Mouse (Mus musculus) hindbrain, embryonic 10.5 days (tissue): Measurements from ENCODE around the gene Ikzf4. TPM values are rescaled to one million over a fixed set of nuclear protein-coding genes. Genes with fewer than 3 reads are reported as not detected.
A peak's percentile ranks its signal among the peaks of the same experiment; 100 is the strongest.
"Not testable (repeated sequence)": the region's sequence is repeated elsewhere in the genome, so short reads cannot be mapped to it uniquely, and the experiment has no call there.

Experiments
- DNase-seq: peaks from one replicate; pipeline ENCODE4 v3.0.0-alpha.2; 2017; ENCODE audit warnings: low spot score
- H3K27ac ChIP-seq: fragments of 300-500 bp; sonication (generic); 2 replicates; pipeline ENCODE4 v1.5.1; 2016; ENCODE audit warnings: mild to moderate bottlenecking, moderate library complexity
- H3K27me3 ChIP-seq: fragments of 300-500 bp; sonication (generic); 2 replicates; pipeline ENCODE4 v1.6.1; 2016; ENCODE audit warnings: mild to moderate bottlenecking; ENCODE audit not compliant: poor library complexity, insufficient read depth, severe bottlenecking
- H3K36me3 ChIP-seq: fragments of 300-500 bp; sonication (generic); 2 replicates; pipeline ENCODE4 v1.6.1; 2016; ENCODE audit warnings: mild to moderate bottlenecking, moderate library complexity
- H3K4me1 ChIP-seq: fragments of 300-500 bp; sonication (generic); replicated peaks from 2 replicates; pipeline ENCODE4 v1.6.1; 2016; ENCODE audit warnings: mild to moderate bottlenecking
- H3K4me3 ChIP-seq: fragments of 300-500 bp; sonication (generic); 2 replicates; pipeline ENCODE4 v1.5.1; 2016; ENCODE audit warnings: mild to moderate bottlenecking, moderate library complexity
- H3K9me3 ChIP-seq: fragments of 300-500 bp; sonication (generic); 2 replicates; pipeline ENCODE4 v1.6.1; 2016; ENCODE audit warnings: mild to moderate bottlenecking, moderate library complexity
- WGBS: fragments of 180-500 bp; shearing (Covaris S2); methylation state at CpG from one replicate; pipeline ENCODE4 v1.1.7; 2016; 5-methylcytosine and 5-hydroxymethylcytosine counted together
- polyA plus RNA-seq: library from polyadenylated mRNA; unstranded; fragments of >200 nt; fragmentation: Nextera tagmentation; extraction: Ambion mirVana; gene quantifications from 2 replicates; pipeline ENCODE4 v1.2.1, GENCODE M21; 2016

Ikzf4 gene
- polyA plus RNA-seq, 1 experiment from 2014 or later: 3.5 TPM

DNA sequence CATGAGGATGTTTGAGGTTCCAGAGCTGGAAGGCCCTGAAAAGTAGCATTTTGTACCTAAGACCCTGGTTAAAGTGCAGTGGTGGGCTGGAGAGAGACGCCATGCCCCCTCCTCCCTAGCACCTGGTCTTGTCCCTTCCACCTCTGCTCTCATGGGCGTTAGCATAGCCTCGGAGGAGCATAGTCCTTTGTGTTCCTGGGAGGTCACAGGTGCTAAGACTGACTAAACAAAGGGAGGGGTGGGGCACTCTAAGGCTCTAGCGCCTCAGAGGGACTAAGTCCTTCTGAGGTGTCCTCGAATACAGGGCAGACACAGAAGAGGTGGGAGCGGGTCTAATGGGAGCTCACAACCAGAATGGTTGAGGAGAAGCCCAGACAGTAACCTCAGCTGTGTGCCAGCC is 14.2 kb downstream of the Ikzf4 start:
- WGBS: 21% methylated on average over 6 of the region's 6 CpGs

GRCm38 (mm10) chr10:128630306-128630705 is 15.5 kb downstream of the Ikzf4 start:
- not testable (repeated sequence) for H3K27me3 ChIP-seq, DNase-seq, H3K27ac ChIP-seq, H3K9me3 ChIP-seq, H3K4me3 ChIP-seq
- WGBS: 81% methylated on average over 5 of the region's 5 CpGs
- Histone ChIP-seq H3K36me3 (peaks cover 19% of the 10 kb centered on the region), H3K4me1 (peaks cover 13% of the 10 kb centered on the region)

More for the DNA sequence above, 14.2 kb downstream of the Ikzf4 start:
- DNase-seq: no peak
- H3K4me1 ChIP-seq: peaks cover 12% of the 10 kb centered on the region
- H3K36me3 ChIP-seq: peaks cover 30% of the 10 kb centered on the region
- no peaks in the 10 kb centered on the region for H3K27me3 ChIP-seq
- no peak overlapping the region for H3K27ac ChIP-seq
- H3K4me3 ChIP-seq: no peak overlapping the region
- no peaks in the 10 kb centered on the region for H3K9me3 ChIP-seq

DNA sequence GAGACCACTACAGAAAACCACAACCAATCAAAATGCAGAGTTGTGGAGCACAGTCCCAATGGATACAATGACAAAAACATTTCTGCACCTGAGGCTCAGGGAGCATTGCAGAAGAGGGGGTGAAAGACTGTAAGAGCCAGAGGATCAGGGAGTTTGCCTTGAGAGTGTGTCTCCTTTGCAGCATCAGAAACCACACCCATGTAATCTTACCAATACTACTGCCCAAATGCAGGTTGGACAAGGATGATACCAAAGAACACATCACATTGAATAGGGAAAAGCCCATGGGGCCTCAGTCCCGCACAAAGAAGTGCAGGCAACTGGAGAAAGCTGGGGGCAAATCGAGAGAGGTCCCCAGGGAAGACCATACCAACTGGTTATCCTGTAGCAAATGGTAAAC is 16.0 kb downstream of the Ikzf4 start:
- Histone ChIP-seq H3K36me3 (peaks cover 19% of the 10 kb centered on the region), H3K9me3 (no peaks in the 10 kb centered on the region), H3K4me1 (peaks cover 17% of the 10 kb centered on the region), H3K27me3 (no peaks in the 10 kb centered on the region), H3K4me3 (no peak overlapping the region), H3K27ac (no peak overlapping the region)
- 78% methylated on average over 2 of the region's 2 CpGs for WGBS
- no peak for DNase-seq

DNA sequence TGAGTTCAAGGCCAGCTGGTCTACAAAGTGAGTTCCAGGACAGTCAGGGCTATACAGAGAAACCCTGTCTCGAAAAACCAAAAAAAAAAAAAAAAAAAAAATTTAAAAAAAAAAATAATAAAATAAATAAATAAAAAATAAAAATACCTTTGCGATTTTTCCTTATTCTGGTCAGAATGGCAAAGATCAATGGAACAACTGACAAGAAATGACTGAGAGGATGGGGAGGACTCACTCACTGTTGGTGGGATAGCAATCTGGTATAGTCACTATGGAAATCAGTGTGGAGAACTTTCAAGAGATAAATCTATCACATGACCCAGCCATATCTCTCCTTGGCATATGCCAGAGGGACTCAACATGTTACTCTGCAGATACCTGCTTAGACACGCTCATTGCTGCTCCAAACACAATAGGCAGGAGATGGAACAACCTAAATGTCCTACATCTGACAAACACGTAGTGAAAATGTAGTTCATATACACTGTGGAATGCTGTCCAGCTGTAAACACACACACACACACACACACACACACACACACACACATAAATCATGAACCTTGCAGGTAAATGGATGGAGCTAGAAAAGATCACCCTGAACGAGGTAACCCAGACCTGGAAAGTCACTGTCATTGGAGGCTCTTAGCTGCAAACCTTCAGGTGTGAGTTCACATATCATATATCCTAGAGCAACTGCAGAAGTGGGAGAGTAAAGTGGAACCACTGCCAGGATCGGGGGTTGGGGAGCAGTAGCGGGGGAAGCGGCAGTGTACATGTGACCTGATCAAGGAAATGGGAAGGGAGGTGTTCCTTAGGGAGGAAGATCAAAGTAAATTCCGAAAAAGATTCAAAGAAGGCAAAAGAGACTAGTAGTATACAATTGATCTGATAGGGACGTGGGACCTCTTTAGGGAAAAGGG is 18.1 kb downstream of the Ikzf4 start:
- Histone ChIP-seq H3K27me3 (no peaks in the 10 kb centered on the region), H3K27ac (no peak overlapping the region), H3K4me1 (peaks cover 11% of the 10 kb centered on the region), H3K36me3 (peaks cover 29% of the 10 kb centered on the region), H3K9me3 (no peaks in the 10 kb centered on the region), H3K4me3 (no peak overlapping the region)
- no peak for DNase-seq
- 88% methylated on average over 10 of the region's 10 CpGs for WGBS

DNA sequence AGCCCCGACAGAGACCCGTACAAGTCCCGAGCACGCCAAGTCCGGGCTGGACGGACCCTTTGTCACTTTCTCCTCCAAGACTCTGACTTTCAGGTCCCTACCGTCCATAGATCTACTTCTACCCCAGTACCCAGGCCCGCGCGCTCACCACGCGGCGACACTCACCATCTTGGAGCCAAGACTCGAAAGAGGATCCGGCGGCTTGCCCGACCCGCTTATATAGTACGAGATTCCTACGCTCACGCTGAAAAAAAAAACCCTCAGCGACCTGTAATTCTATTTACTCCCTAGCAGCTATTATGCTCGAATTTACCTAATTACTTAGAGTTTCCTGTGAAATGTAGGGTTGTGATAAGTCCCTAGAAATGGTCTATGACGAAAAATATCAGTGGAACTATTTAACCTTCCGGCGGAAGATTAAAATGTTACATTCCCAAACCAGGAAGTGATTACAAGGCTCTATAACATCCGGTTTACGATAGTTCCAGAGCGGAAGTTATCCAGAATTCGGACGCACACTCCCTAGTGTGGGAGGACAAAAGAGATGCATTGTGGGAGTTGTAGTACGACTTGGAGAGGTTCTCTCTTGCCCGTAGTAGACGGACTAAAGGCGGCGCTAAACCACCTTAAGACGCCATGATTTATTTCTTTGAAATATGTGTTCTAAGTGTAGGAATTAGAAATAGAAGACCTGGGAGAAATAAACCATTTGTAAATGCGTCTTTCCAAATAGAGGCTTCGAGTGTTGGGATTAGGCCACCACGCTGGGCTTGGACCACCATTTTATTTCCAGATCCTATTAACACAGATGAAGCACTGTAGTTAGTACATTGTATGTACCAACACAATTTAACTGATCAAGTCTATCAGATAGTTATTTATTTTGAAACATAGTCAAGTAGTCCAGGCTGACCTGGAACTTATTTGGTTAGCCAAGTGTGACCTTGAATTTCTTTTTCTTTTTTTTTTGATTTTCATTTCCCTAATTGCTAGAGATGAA is 19.2 kb downstream of the Ikzf4 start, which contains the start of gene Rps26:
Gene Rps26 (minus strand): TSS at position 437 of the 1,000 bp plus-strand sequence.
- H3K9me3 ChIP-seq: no peaks in the 10 kb centered on the region
- H3K36me3 ChIP-seq: peaks cover 34% of the 10 kb centered on the region
- under 1% methylated on average over 40 of the region's 40 CpGs for WGBS
- H3K27ac ChIP-seq: peak within 1 kb of the TSS; percentile 96
- no peaks in the 10 kb centered on the region for H3K27me3 ChIP-seq
- peak; percentile 84 for DNase-seq
- peaks cover 8% of the 10 kb centered on the region for H3K4me1 ChIP-seq
- H3K4me3 ChIP-seq: peak within 1 kb of the TSS; percentile 94

DNA sequence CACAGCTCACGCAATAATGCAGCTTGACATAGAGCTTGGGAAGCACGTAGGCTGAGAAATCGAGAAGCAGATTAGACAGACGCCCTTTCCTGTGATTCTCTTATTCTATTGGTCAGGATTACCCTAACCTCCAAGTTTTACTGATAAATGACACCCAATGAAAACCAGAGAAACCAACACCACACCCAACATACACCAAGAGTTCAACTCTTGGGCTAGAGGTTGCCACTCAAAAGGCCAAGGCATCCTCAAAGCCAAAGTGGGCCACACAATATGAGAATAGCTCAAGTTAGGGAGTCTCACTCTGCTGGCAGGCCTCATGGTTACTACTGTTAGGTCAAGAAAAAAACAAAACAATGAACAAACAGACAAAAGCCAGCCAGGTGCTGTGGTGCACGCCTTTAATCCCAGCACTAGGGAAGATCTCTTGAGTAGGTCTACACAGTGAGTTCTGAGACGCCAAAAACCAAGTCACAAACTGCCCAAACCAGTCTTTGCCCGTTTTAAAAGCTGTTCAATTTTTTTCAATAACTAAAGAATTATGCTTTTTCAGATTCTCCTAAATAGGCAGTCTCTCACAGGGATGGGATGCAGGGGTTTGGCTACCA is 20.4 kb downstream of the Ikzf4 start:
- no peak for DNase-seq
- WGBS: 52% methylated on average over 7 of the region's 7 CpGs
- Histone ChIP-seq H3K27ac (peak overlapping the region; percentile 96), H3K4me1 (peaks cover 8% of the 10 kb centered on the region), H3K9me3 (no peaks in the 10 kb centered on the region), H3K4me3 (peak overlapping the region; percentile 94), H3K27me3 (no peaks in the 10 kb centered on the region), H3K36me3 (peaks cover 34% of the 10 kb centered on the region)

GRCm38 (mm10) chr10:128623106-128623613 is 22.6 kb downstream of the Ikzf4 start:
- H3K9me3 ChIP-seq, DNase-seq, H3K4me1 ChIP-seq, H3K27ac ChIP-seq, H3K4me3 ChIP-seq, H3K27me3 ChIP-seq: not testable (repeated sequence)
- H3K36me3 ChIP-seq: peaks cover 34% of the 10 kb centered on the region
- 86% methylated on average over 4 of the region's 4 CpGs for WGBS

- H3K27me3 ChIP-seq: no peaks in the 10 kb centered on the region
- H3K4me3 ChIP-seq: no peak overlapping the region
- H3K9me3 ChIP-seq: no peaks in the 10 kb centered on the region
- no peak overlapping the region for H3K27ac ChIP-seq
- WGBS: 82% methylated on average over 4 of the region's 4 CpGs
- DNase-seq: no peak
- H3K4me1 ChIP-seq: peaks cover 8% of the 10 kb centered on the region
- H3K36me3 ChIP-seq: peaks cover 34% of the 10 kb centered on the region
These were observed 23.1 kb downstream of the Ikzf4 start for GRCm38 (mm10) chr10:128622702-128623101.

- Histone ChIP-seq H3K4me3 (no peak overlapping the region), H3K4me1 (peaks cover 8% of the 10 kb centered on the region), H3K27me3 (no peaks in the 10 kb centered on the region), H3K27ac (no peak overlapping the region), H3K9me3 (no peaks in the 10 kb centered on the region), H3K36me3 (peaks cover 34% of the 10 kb centered on the region)
- WGBS: 80% methylated on average over 3 of the region's 3 CpGs
- no peak for DNase-seq
These were observed 23.7 kb downstream of the Ikzf4 start for GRCm38 (mm10) chr10:128621986-128622520.

- Histone ChIP-seq H3K4me3 (no peak overlapping the region), H3K27me3 (no peaks in the 10 kb centered on the region), H3K9me3 (no peaks in the 10 kb centered on the region), H3K36me3 (peaks cover 31% of the 10 kb centered on the region), H3K27ac (no peak overlapping the region), H3K4me1 (peaks cover 3% of the 10 kb centered on the region)
- DNase-seq: no peak
These were observed 25.6 kb downstream of the Ikzf4 start for GRCm38 (mm10) chr10:128620241-128620640.

DNA sequence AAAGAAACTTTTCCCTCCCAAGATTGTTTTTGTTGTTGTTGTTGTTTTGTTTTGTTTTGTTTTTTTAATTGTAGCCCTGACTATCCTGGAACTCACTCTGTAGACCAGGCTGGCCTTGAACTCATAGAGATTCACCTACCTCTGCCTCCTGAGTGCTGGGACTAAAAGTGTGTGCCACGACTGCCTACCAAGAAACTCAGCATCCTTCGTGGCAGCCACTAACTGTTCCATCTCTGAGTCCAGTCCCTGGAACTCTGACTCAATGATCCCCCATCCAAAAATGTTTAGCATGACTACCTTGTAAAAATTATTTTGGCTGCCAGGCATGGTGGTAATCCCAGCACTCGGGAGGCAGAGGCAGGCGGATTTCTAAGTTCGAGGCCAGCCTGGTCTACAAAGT is 26.6 kb downstream of the Ikzf4 start:
- not testable (repeated sequence) for H3K27ac ChIP-seq, H3K27me3 ChIP-seq, H3K4me3 ChIP-seq, H3K9me3 ChIP-seq, DNase-seq, H3K4me1 ChIP-seq
- WGBS: 91% methylated on average over 5 of the region's 5 CpGs
- peaks cover 20% of the 10 kb centered on the region for H3K36me3 ChIP-seq

DNA sequence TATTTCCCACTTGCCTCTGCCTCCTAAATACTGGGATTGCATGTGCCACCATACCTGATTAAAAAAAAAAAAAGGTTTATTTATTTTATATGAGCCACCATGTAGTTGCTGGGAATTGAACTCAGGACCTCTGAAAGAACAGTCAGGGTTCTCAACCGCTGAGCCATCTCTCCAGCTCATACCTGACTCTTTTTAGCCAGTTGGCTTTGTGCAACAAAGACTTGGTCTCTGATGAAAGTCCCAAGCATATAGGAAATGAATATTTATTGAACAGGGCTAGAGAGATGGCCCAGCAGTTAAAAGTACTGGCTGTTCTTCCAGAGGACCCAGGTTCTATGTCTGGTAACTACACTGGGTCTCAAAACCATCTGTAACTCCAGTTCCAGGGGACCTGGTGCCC is 27.2 kb downstream of the Ikzf4 start:
- Histone ChIP-seq H3K4me3 (no peak overlapping the region), H3K9me3 (no peaks in the 10 kb centered on the region), H3K36me3 (peaks cover 14% of the 10 kb centered on the region), H3K4me1 (no peaks in the 10 kb centered on the region), H3K27me3 (no peaks in the 10 kb centered on the region), H3K27ac (no peak overlapping the region)
- WGBS: 82% methylated on average over 1 of the region's 1 CpGs
- no peak for DNase-seq
